8 mouse cellular contexts compared by ENCODE assay signal in the genomic region with DNA sequence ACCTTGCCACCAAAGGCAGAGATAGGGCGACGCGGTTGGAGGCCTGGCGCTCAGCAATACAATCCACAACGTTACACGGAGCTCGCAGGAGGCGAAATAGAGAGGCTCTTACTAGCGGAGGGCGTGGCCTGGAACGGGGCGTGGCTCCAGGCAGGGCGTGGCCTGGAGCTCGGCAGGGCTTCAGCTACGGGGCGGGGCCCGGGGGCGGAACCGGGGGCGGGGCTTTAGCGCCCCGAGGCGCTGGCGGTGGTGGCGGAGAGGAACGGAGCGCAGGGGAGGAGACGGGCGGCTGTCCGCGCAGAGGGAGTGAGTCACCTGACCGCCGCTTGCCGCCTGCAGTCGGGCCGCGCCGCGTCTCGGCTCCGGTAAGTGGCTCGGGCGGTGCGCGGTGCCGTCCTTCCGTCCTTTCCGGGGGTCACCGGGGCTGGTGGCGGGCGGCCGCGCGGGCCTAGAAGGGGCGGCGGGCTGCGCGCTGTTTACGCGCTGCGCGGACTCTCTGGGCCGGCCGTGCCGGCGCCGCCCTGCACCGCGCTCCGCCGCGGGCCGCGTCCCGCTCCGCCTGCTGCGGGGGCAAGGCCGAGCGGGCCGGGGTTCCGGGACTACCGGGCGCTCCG. TPM values are rescaled to one million over a fixed set of nuclear protein-coding genes. Genes with fewer than 3 reads are reported as not detected.
DNase-seq lines count a peak whose midpoint lies in the region; ATAC-seq and TF ChIP-seq lines count a peak whose summit lies in the region.

A gene (plus strand): TSS at position 254 of the 614 bp plus-strand sequence.

- TF ChIP-seq POLR2A in ES-Bruce4 (IDR thresholded peaks at IDR 0.05; ENCODE audit: insufficient read depth, low read length): peak; percentile 69
- peak; percentile 77 for TF ChIP-seq POLR2A in lung, adult 2 months (IDR thresholded peaks at IDR 0.05; ENCODE audit: borderline replicate concordance, extremely low read depth, low read depth, low read length)

- DNase-seq in c-Kit-positive CD71-positive TER-119-positive erythroid progenitor cells, embryonic 14.5 days (ENCODE audit: low spot score): peak; percentile 93
- DNase-seq in heart, postnatal 10 days: peak; percentile 96
- DNase-seq in large intestine, adult 2 months (ENCODE audit: low read depth, low spot score): peak; percentile 60
- peak; percentile 95 for DNase-seq in lung, adult 2 months
- peak; percentile 93 to 94 for DNase-seq in thymus, adult 18-20 months

- peak within 1 kb of the TSS; percentile 78 for H3K27ac ChIP-seq in ES-Bruce4 (ENCODE audit: insufficient read depth, low read length)
- peak within 1 kb of the TSS; percentile 94 for H3K27ac ChIP-seq in forebrain, embryonic 13.5 days

- peak within 1 kb of the TSS; percentile 97 for H3K4me3 ChIP-seq in ES-Bruce4 (ENCODE audit: low read depth, low read length)
- peak within 1 kb of the TSS; percentile 83 for H3K4me3 ChIP-seq in forebrain, embryonic 13.5 days
- peak within 1 kb of the TSS; percentile 82 for H3K4me3 ChIP-seq in lung, adult 2 months (replicated peaks; ENCODE audit: extremely low read depth, low read depth, low read length)

- WGBS in forebrain, embryonic 13.5 days: under 1% methylated on average over 71 of the region's 84 CpGs
- under 1% methylated on average over 84 of the region's 84 CpGs for WGBS in large intestine, adult 2 months
- WGBS in lung, adult 2 months: under 1% methylated on average over 83 of the region's 84 CpGs

- H3K4me2 ChIP-seq in forebrain, embryonic 13.5 days: peak within 1 kb of the TSS; percentile 84

- H3K9me3 ChIP-seq in ES-Bruce4 (replicated peaks; ENCODE audit: control insufficient read depth, insufficient read depth, low read length, poor library complexity, severe bottlenecking): no peaks in the 10 kb centered on the region
- H3K9me3 ChIP-seq in forebrain, embryonic 13.5 days (replicated peaks): no peaks in the 10 kb centered on the region

- intact Hi-C loops in heart, postnatal 10 days (cut with DNase I): loop anchor here (5.0 kb wide), 3 partner anchors 36 to 201 kb away; a partner anchor contains a TSS

- H3K4me1 ChIP-seq in ES-Bruce4 (ENCODE audit: control insufficient read depth, insufficient read depth, low read length): peaks cover 1% of the 10 kb centered on the region
- peaks cover 36% of the 10 kb centered on the region for H3K4me1 ChIP-seq in forebrain, embryonic 13.5 days
- peaks cover 10% of the 10 kb centered on the region for H3K4me1 ChIP-seq in lung, adult 2 months (ENCODE audit: control insufficient read depth, insufficient read depth, low read length)

- H3K9ac ChIP-seq in ES-Bruce4 (ENCODE audit: low read depth, poor library complexity, severe bottlenecking): peak within 1 kb of the TSS; percentile 90
- H3K9ac ChIP-seq in forebrain, embryonic 13.5 days: peak within 1 kb of the TSS; percentile 95

- no peaks in the 10 kb centered on the region for H3K27me3 ChIP-seq in ES-Bruce4 (ENCODE audit: control insufficient read depth, insufficient read depth, low read length, poor library complexity, severe bottlenecking)
- H3K27me3 ChIP-seq in forebrain, embryonic 13.5 days: no peaks in the 10 kb centered on the region

- H3K36me3 ChIP-seq in ES-Bruce4 (ENCODE audit: control insufficient read depth, insufficient read depth, low read length, poor library complexity, severe bottlenecking): no peaks in the 10 kb centered on the region
- no peaks in the 10 kb centered on the region for H3K36me3 ChIP-seq in forebrain, embryonic 13.5 days (ENCODE audit: poor library complexity, severe bottlenecking)

- no peak for TF ChIP-seq EP300 in ES-Bruce4 (IDR thresholded peaks at IDR 0.05; ENCODE audit: insufficient read depth, low read depth, low read length)

- TF ChIP-seq CTCF in ES-Bruce4 (IDR thresholded peaks at IDR 0.05; ENCODE audit: low read depth, low read length): no peak
- TF ChIP-seq CTCF in lung, adult 2 months (IDR thresholded peaks at IDR 0.05; ENCODE audit: insufficient read depth, low read length): no peak

- peak; percentile 93 for ATAC-seq in forebrain, embryonic 13.5 days
- peak; percentile 89 for ATAC-seq in neutrophil, adult 5-6 weeks (ENCODE audit: extremely low read depth, insufficient number of reproducible peaks, low FRiP score, poor library complexity, severe bottlenecking)

RNA-seq across cellular contexts. Expression of the gene that starts here (rescaled TPM):
- polyA plus RNA-seq in ES-Bruce4 (2011; ENCODE audit: insufficient read depth, insufficient read length, low read depth, missing spikeins): 25.5 and 27.4 TPM in 2 replicates
- polyA plus RNA-seq in forebrain, embryonic 13.5 days (2015; fragmentation: Nextera tagmentation; extraction: Ambion mirVana): 20.7 and 22.5 TPM in 2 replicates
- total RNA-seq in heart, postnatal 10 days (2021): 10 to 100 TPM; 27.9 to 29.5 TPM
- 13.7 and 32.3 TPM in 2 replicates for polyA plus RNA-seq in large intestine, adult 2 months (2012; rRNA removed)
- 16.2 and 19.3 TPM in 2 replicates for polyA plus RNA-seq in lung, adult 2 months (2012; rRNA removed)
- total RNA-seq in neutrophil, adult 5-6 weeks (2017): 94.8 and 113 TPM in 2 replicates

Comparison
In these comparisons a context has a peak if more than half of its experiments do, and no peak if none do; other contexts are left out.
1. Peak in every context shown above with its lines: DNase-seq, ATAC-seq, H3K4me3 ChIP-seq and H3K27ac ChIP-seq.